Mouse (Mus musculus): ENCODE measurements around the gene Phldb1. TPM values are rescaled to one million over a fixed set of nuclear protein-coding genes. Genes with fewer than 3 reads are reported as not detected.
"Not testable (repeated sequence)": the region's sequence is repeated elsewhere in the genome, so short reads cannot be mapped to it uniquely, and the experiment has no call there.

The Phldb1 gene
- polyA plus RNA-seq (2012; rRNA removed) = 12.3 and 16.0 TPM in 2 replicates

GRCm38 (mm10) chr9:44734524-44735494 lies at the start of gene Phldb1:
Phldb1 (minus strand) TSS chr9:44735198.
- peak within 1 kb of the TSS; percentile 44; the same call in 1 of the 2 replicates for H3K27ac ChIP-seq (ENCODE audit: insufficient read depth, low read length)
- no peaks in the 10 kb centered on the region for H3K36me3 ChIP-seq (ENCODE audit: control insufficient read depth, insufficient read depth, low read length)
- DNase-seq (ENCODE audit: low read depth in 1 of 2, low spot score in 2 of 2) = peak; percentile 14 to 49
- H3K4me1 ChIP-seq (ENCODE audit: control insufficient read depth, insufficient read depth, insufficient read length) = peaks cover 7% of the 10 kb centered on the region
- WGBS = 7% methylated on average over 47 of the region's 47 CpGs
- peaks cover 14% of the 10 kb centered on the region for H3K27me3 ChIP-seq (ENCODE audit: control insufficient read depth, insufficient read depth, low read length)
- TF ChIP-seq CTCF (IDR thresholded peaks at IDR 0.05; ENCODE audit: extremely low read depth, insufficient read depth, insufficient read length, insufficient replicate concordance) (no peak), POLR2A (IDR thresholded peaks at IDR 0.05; ENCODE audit: low read depth, low read length) (no peak)
- H3K4me3 ChIP-seq (ENCODE audit: extremely low read depth, insufficient read depth, insufficient read length) = peak within 1 kb of the TSS; percentile 37

DNA sequence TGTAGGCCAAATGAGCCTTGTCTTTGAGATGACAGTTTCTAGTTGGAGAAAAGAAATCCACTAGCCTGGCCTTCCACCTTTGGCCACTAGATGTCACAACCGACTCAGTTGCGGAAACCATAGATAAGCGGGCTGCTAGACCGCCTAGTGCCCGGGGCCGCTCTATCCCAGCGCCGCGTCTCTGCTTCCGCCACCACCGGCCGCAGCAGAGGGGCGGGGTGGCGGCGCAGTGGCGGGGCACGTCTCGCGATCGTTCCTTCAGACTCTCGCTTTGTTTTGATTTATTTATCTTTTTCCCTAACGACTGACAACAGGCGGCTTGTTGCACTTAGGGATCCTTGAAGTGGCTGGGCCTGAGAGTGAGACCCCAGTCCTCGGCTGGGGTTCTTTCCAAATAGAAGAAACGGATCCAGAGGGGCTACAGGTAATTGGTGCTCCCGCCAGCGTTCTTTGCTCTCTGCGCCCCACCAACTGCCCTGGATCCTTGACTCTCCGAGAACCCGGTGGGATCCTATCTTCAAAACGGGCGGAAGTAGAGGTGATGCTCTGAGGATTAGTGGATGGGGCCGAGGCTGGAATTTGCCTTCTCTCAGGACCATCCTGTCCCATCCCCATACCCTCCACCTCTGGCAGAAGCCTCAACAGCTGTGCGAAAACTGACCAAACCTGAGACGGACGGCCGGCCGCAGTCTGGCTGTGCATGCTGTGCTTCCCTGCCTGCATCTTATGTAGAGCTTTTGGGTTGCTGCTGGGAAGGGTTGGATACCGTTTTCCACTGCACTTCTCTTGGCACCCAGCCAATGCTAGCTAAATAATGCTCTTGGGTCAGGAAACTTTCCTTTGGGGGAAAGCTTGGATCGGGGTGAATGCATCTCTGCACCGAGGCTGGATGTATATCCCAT lies 38.0 kb upstream of the Phldb1 start:
- peak; percentile 90 to 91 for DNase-seq (ENCODE audit: low read depth in 1 of 2, low spot score in 2 of 2)
- H3K4me1 ChIP-seq (ENCODE audit: control insufficient read depth, insufficient read depth, insufficient read length) = peaks cover 3% of the 10 kb centered on the region; the same call in 1 of the 2 replicates
- no peaks in the 10 kb centered on the region for H3K27me3 ChIP-seq (ENCODE audit: control insufficient read depth, insufficient read depth, low read length)
- H3K36me3 ChIP-seq (ENCODE audit: control insufficient read depth, insufficient read depth, low read length) = no peaks in the 10 kb centered on the region; the same call in none of the 2 replicates
- H3K4me3 ChIP-seq (ENCODE audit: extremely low read depth, insufficient read depth, insufficient read length) = peak overlapping the region; percentile 95
- under 1% methylated on average over 41 of the region's 41 CpGs for WGBS
- H3K27ac ChIP-seq (ENCODE audit: insufficient read depth, low read length) = peak overlapping the region; percentile 80
- TF ChIP-seq POLR2A (IDR thresholded peaks at IDR 0.05; ENCODE audit: low read depth, low read length) (peak; percentile 29; the same call in 1 of the 2 replicates), CTCF (IDR thresholded peaks at IDR 0.05; ENCODE audit: extremely low read depth, insufficient read depth, insufficient read length, insufficient replicate concordance) (peak; percentile 61; the same call in 1 of the 2 replicates)

GRCm38 (mm10) chr9:44772392-44772749 lies 37.4 kb upstream of the Phldb1 start:
- H3K27ac ChIP-seq (ENCODE audit: insufficient read depth, low read length) = peak overlapping the region; percentile 32; the same call in 1 of the 2 replicates
- no peak for DNase-seq (ENCODE audit: low read depth in 1 of 2, low spot score in 2 of 2)
- no peak for TF ChIP-seq POLR2A (IDR thresholded peaks at IDR 0.05; ENCODE audit: low read depth, low read length)
- TF ChIP-seq CTCF (IDR thresholded peaks at IDR 0.05; ENCODE audit: extremely low read depth, insufficient read depth, insufficient read length, insufficient replicate concordance) = no peak
- no peak overlapping the region for H3K4me3 ChIP-seq (ENCODE audit: extremely low read depth, insufficient read depth, insufficient read length)
- peaks cover 3% of the 10 kb centered on the region; the same call in 1 of the 2 replicates for H3K4me1 ChIP-seq (ENCODE audit: control insufficient read depth, insufficient read depth, insufficient read length)
- H3K27me3 ChIP-seq (ENCODE audit: control insufficient read depth, insufficient read depth, low read length) = no peaks in the 10 kb centered on the region
- 30% methylated on average over 5 of the region's 5 CpGs for WGBS
- H3K36me3 ChIP-seq (ENCODE audit: control insufficient read depth, insufficient read depth, low read length) = no peaks in the 10 kb centered on the region; the same call in 1 of the 2 replicates

- Histone ChIP-seq H3K27me3 (ENCODE audit: control insufficient read depth, insufficient read depth, low read length) (no peaks in the 10 kb centered on the region), H3K27ac (ENCODE audit: insufficient read depth, low read length) (no peak overlapping the region), H3K4me3 (ENCODE audit: extremely low read depth, insufficient read depth, insufficient read length) (no peak overlapping the region), H3K4me1 (ENCODE audit: control insufficient read depth, insufficient read depth, insufficient read length) (peaks cover 3% of the 10 kb centered on the region; the same call in 1 of the 2 replicates), H3K36me3 (ENCODE audit: control insufficient read depth, insufficient read depth, low read length) (no peaks in the 10 kb centered on the region; the same call in 1 of the 2 replicates)
- 94% methylated on average over 5 of the region's 5 CpGs for WGBS
- no peak for DNase-seq (ENCODE audit: low read depth in 1 of 2, low spot score in 2 of 2)
- TF ChIP-seq CTCF (IDR thresholded peaks at IDR 0.05; ENCODE audit: extremely low read depth, insufficient read depth, insufficient read length, insufficient replicate concordance) (no peak), POLR2A (IDR thresholded peaks at IDR 0.05; ENCODE audit: low read depth, low read length) (no peak)
Observed at GRCm38 (mm10) chr9:44771376-44771775, 36.4 kb upstream of the Phldb1 start.

GRCm38 (mm10) chr9:44768029-44768394 lies 33.0 kb upstream of the Phldb1 start:
- not testable (repeated sequence) for DNase-seq (ENCODE audit: low read depth in 1 of 2, low spot score in 2 of 2); H3K4me1 ChIP-seq (ENCODE audit: control insufficient read depth, insufficient read depth, insufficient read length); H3K27ac ChIP-seq (ENCODE audit: insufficient read depth, low read length); H3K36me3 ChIP-seq (ENCODE audit: control insufficient read depth, insufficient read depth, low read length); H3K27me3 ChIP-seq (ENCODE audit: control insufficient read depth, insufficient read depth, low read length)
- WGBS = 29% methylated on average over 9 of the region's 9 CpGs
- H3K4me3 ChIP-seq (ENCODE audit: extremely low read depth, insufficient read depth, insufficient read length) = peak overlapping the region; percentile 35

GRCm38 (mm10) chr9:44767101-44768028 lies 32.4 kb upstream of the Phldb1 start, which contains the start of the genes Arcn1 and Ift46:
Arcn1 (minus strand) TSS chr9:44767845.
Ift46 (plus strand) TSS chr9:44767908.
- Histone ChIP-seq H3K4me1 (ENCODE audit: control insufficient read depth, insufficient read depth, insufficient read length) (peaks cover 3% of the 10 kb centered on the region; the same call in 1 of the 2 replicates), H3K4me3 (ENCODE audit: extremely low read depth, insufficient read depth, insufficient read length) (peak within 1 kb of the TSS; percentile 88), H3K36me3 (ENCODE audit: control insufficient read depth, insufficient read depth, low read length) (no peaks in the 10 kb centered on the region), H3K27me3 (ENCODE audit: control insufficient read depth, insufficient read depth, low read length) (no peaks in the 10 kb centered on the region), H3K27ac (ENCODE audit: insufficient read depth, low read length) (peak within 1 kb of the TSS; percentile 94)
- peak; percentile 73 to 76 for DNase-seq (ENCODE audit: low read depth in 1 of 2, low spot score in 2 of 2)
- TF ChIP-seq CTCF (IDR thresholded peaks at IDR 0.05; ENCODE audit: extremely low read depth, insufficient read depth, insufficient read length, insufficient replicate concordance) (no peak), POLR2A (IDR thresholded peaks at IDR 0.05; ENCODE audit: low read depth, low read length) (peak; percentile 84)
- WGBS = under 1% methylated on average over 70 of the region's 82 CpGs
